Mouse (Mus musculus) testis, adult 2 months (tissue): ENCODE measurements around the gene Gpam. TPM values are rescaled to one million over a fixed set of nuclear protein-coding genes. Genes with fewer than 3 reads are reported as not detected.

ENCODE experiments used
- H3K27ac ChIP-seq: fragments of 200-500 bp; 2 replicates; pipeline ENCODE4 v1.5.1; 2012; ENCODE audit warnings: low read depth, low read length; ENCODE audit not compliant: control insufficient read depth, insufficient read depth
- H3K27me3 ChIP-seq: fragments of 200-500 bp; 2 replicates; pipeline ENCODE4 v1.6.1; 2012; ENCODE audit warnings: mild to moderate bottlenecking, low read length, moderate library complexity; ENCODE audit not compliant: control insufficient read depth, insufficient read depth
- H3K36me3 ChIP-seq: fragments of 200-500 bp; 2 replicates; pipeline ENCODE4 v1.6.1; 2012; ENCODE audit warnings: mild to moderate bottlenecking, low read length; ENCODE audit not compliant: control insufficient read depth, insufficient read depth
- H3K4me1 ChIP-seq: fragments of 200-500 bp; 2 replicates; pipeline ENCODE4 v1.6.1; 2012; ENCODE audit warnings: low read length; ENCODE audit not compliant: control insufficient read depth, insufficient read depth
- H3K4me3 ChIP-seq: fragments of 200-500 bp; 2 replicates; pipeline ENCODE4 v1.5.1; 2012; ENCODE audit warnings: low read depth, mild to moderate bottlenecking, low read length, moderate library complexity, mixed read lengths; ENCODE audit not compliant: control insufficient read depth
- CTCF ChIP-seq: fragments of 200-500 bp; IDR thresholded peaks from 2 replicates; pipeline ENCODE4 v1.5.1; 2012; ENCODE audit warnings: low read depth, mild to moderate bottlenecking, inconsistent platforms, low read length, moderate library complexity; ENCODE audit not compliant: control insufficient read depth, insufficient read depth, insufficient replicate concordance
- POLR2A ChIP-seq: fragments of 200-500 bp; IDR thresholded peaks from 2 replicates; pipeline ENCODE4 v1.6.1; 2012; ENCODE audit warnings: low read depth, mild to moderate bottlenecking, inconsistent platforms, low read length, moderate library complexity; ENCODE audit not compliant: control insufficient read depth
- polyA plus RNA-seq: library from polyadenylated mRNA; depleted of rRNA; stranded (reverse); fragments of >200 nt; gene quantifications from 2 replicates; pipeline ENCODE4 v1.2.3, GENCODE M21; 2012

Gene Gpam
- polyA plus RNA-seq, 1 experiment = 9.3 TPM

- Histone ChIP-seq H3K4me1 (peaks cover 8% of the 10 kb centered on the region), H3K27ac (peak overlapping the region; percentile 25), H3K36me3 (no peaks in the 10 kb centered on the region), H3K27me3 (no peaks in the 10 kb centered on the region), H3K4me3 (peak overlapping the region; percentile 20; the same call in 1 of the 2 replicates)
- no peak for TF ChIP-seq POLR2A
- no peak for TF ChIP-seq CTCF
Measured at GRCm38 (mm10) chr19:55101659-55102058, 25.4 kb downstream of the Gpam start.

GRCm38 (mm10) chr19:55100227-55101140 is 26.6 kb downstream of the Gpam start:
- no peak for TF ChIP-seq CTCF
- TF ChIP-seq POLR2A = no peak
- Histone ChIP-seq H3K4me3 (no peak overlapping the region; the same call in 1 of the 2 replicates), H3K4me1 (peaks cover 8% of the 10 kb centered on the region), H3K36me3 (no peaks in the 10 kb centered on the region), H3K27ac (peak overlapping the region; percentile 79; the same call in 1 of the 2 replicates), H3K27me3 (no peaks in the 10 kb centered on the region)

- peaks cover 8% of the 10 kb centered on the region for H3K4me1 ChIP-seq
- H3K27ac ChIP-seq = peak overlapping the region; percentile 79
- H3K36me3 ChIP-seq = no peaks in the 10 kb centered on the region
- H3K27me3 ChIP-seq = no peaks in the 10 kb centered on the region
- peak overlapping the region; percentile 89 for H3K4me3 ChIP-seq
- TF ChIP-seq CTCF (peak; percentile 1; the same call in 1 of the 2 replicates), POLR2A (peak; percentile 86)
Measured at GRCm38 (mm10) chr19:55099184-55100160, 27.6 kb downstream of the Gpam start.

- Histone ChIP-seq H3K4me3 (peak overlapping the region; percentile 89), H3K27ac (peak overlapping the region; percentile 69), H3K4me1 (peaks cover 8% of the 10 kb centered on the region), H3K27me3 (no peaks in the 10 kb centered on the region), H3K36me3 (no peaks in the 10 kb centered on the region)
- TF ChIP-seq CTCF (no peak), POLR2A (no peak)
Measured at GRCm38 (mm10) chr19:55098409-55099183, 28.4 kb downstream of the Gpam start.

- Histone ChIP-seq H3K27me3 (no peaks in the 10 kb centered on the region), H3K27ac (no peak overlapping the region), H3K36me3 (no peaks in the 10 kb centered on the region), H3K4me1 (peaks cover 8% of the 10 kb centered on the region), H3K4me3 (no peak overlapping the region)
- no peak for TF ChIP-seq POLR2A
- no peak for TF ChIP-seq CTCF
Measured at GRCm38 (mm10) chr19:55097396-55097967, 29.6 kb downstream of the Gpam start.

- no peak overlapping the region for H3K27ac ChIP-seq
- no peaks in the 10 kb centered on the region for H3K36me3 ChIP-seq
- TF ChIP-seq CTCF (no peak), POLR2A (no peak)
- peaks cover 8% of the 10 kb centered on the region for H3K4me1 ChIP-seq
- H3K27me3 ChIP-seq = no peaks in the 10 kb centered on the region
- no peak overlapping the region for H3K4me3 ChIP-seq
Measured at GRCm38 (mm10) chr19:55096666-55097065, 30.4 kb downstream of the Gpam start.
